ENCODE assay signal across 8 mouse cellular contexts in genomic region chr3:37737407-37737806, GRCm38 (mm10). TPM values are rescaled to one million over a fixed set of nuclear protein-coding genes. Genes with fewer than 3 reads are reported as not detected.
A peak's percentile ranks its signal among the peaks of the same experiment; 100 is the strongest.
DNase-seq lines count a peak whose midpoint lies in the region; ATAC-seq lines count a peak whose summit lies in the region.

No protein-coding gene starts in this region.

- 35% methylated on average over 6 of the region's 6 CpGs for WGBS in stomach, embryonic 14.5 days

- ATAC-seq in stomach, embryonic 14.5 days (ENCODE audit: insufficient number of reproducible peaks, insufficient read depth, low FRiP score, low read depth) = no peak; the same call in 1 of the 2 replicates

- H3K27ac ChIP-seq in stomach, embryonic 14.5 days (ENCODE audit: low read length) = peak overlapping the region; percentile 48; the same call in 1 of the 2 replicates

- H3K4me3 ChIP-seq in stomach, embryonic 14.5 days (ENCODE audit: low read depth, low read length) = no peak overlapping the region

- DNase-seq in adrenal gland, adult 2 months = peak; percentile 59
- DNase-seq in adrenal gland, adult 18-20 months (ENCODE audit: low spot score in 2 of 2) = no peak
- peak; percentile 55 for DNase-seq in urinary bladder, postnatal 14 days (ENCODE audit: low spot score)
- no peak for DNase-seq in urinary bladder, adult 2 months (ENCODE audit: low spot score)
- peak; percentile 85 for DNase-seq in heart, postnatal 4 days
- DNase-seq in left cerebral cortex, postnatal 36 days (ENCODE audit: low spot score in 2 of 2) = peak; percentile 54 to 57
- no peak for DNase-seq in MN1 (ENCODE audit: low spot score)

- H3K9ac ChIP-seq in stomach, embryonic 14.5 days (replicated peaks; ENCODE audit: low read depth, low read length) = no peak overlapping the region

- intact Hi-C loops in left cerebral cortex, postnatal 36 days (cut with DNase I) = no loop called here

- H3K4me1 ChIP-seq in stomach, embryonic 14.5 days (ENCODE audit: control insufficient read depth, insufficient read depth, low read length) = peaks cover 28% of the 10 kb centered on the region

- no peaks in the 10 kb centered on the region for H3K36me3 ChIP-seq in stomach, embryonic 14.5 days (ENCODE audit: control insufficient read depth, insufficient read depth, low read length)

- H3K4me2 ChIP-seq in stomach, embryonic 14.5 days (replicated peaks; ENCODE audit: low read depth, low read length) = no peak overlapping the region

- no peaks in the 10 kb centered on the region for H3K9me3 ChIP-seq in stomach, embryonic 14.5 days (ENCODE audit: control insufficient read depth, low read depth, low read length)

- no peaks in the 10 kb centered on the region for H3K27me3 ChIP-seq in stomach, embryonic 14.5 days (ENCODE audit: control insufficient read depth, insufficient read depth, low read length)

RNA-seq across cellular contexts. Expression of gene Gm5148, which starts 13.1 kb away (rescaled TPM):
- total RNA-seq in adrenal gland, adult 2 months (2021) = 1 to 10 TPM in 1 of 2 experiments, under 1 TPM in 1; 0.26 to 1.6 TPM
- polyA plus RNA-seq in adrenal gland, adult 2 months (2012; rRNA removed) = 0.59 and 2.6 TPM in 2 replicates
- total RNA-seq in adrenal gland, adult 18-20 months (2021) = 1 to 10 TPM in 1 of 2 experiments, under 1 TPM in 1; 0.30 to 1.7 TPM
- polyA plus RNA-seq in urinary bladder, adult 2 months (2012; rRNA removed) = 5.0 and 6.5 TPM in 2 replicates
- under 1 TPM; 0.25 to 0.43 TPM for total RNA-seq in heart, postnatal 4 days (2021)
- 1 to 10 TPM; 3.7 to 3.9 TPM for total RNA-seq in left cerebral cortex, postnatal 36 days (2021)
- polyA plus RNA-seq in stomach, embryonic 14.5 days (2014; fragmentation: Nextera tagmentation; extraction: Ambion mirVana) = 7.7 and 8.7 TPM in 2 replicates

Comparison
In these comparisons a context has a peak if more than half of its experiments do, and no peak if none do; other contexts are left out.
1. DNase-seq: peak in adrenal gland, adult 2 months (single experiment), urinary bladder, postnatal 14 days (single experiment), heart, postnatal 4 days (single experiment) and left cerebral cortex, postnatal 36 days (2 of 2); none in adrenal gland, adult 18-20 months (0 of 2), urinary bladder, adult 2 months (single experiment) and MN1 (single experiment).